Mouse (Mus musculus) embryonic facial prominence, embryonic 15.5 days (tissue): ENCODE data around the gene Mief1. TPM values are rescaled to one million over a fixed set of nuclear protein-coding genes. Genes with fewer than 3 reads are reported as not detected.

Experiments
- polyA plus RNA-seq: library from polyadenylated mRNA; unstranded; fragments of >200 nt; fragmentation: Nextera tagmentation; extraction: Ambion mirVana; gene quantifications from 2 replicates; pipeline ENCODE4 v1.2.1, GENCODE M21; 2015

Gene Mief1
- polyA plus RNA-seq, 1 experiment from 2014 or later, result 27.8 TPM

Other genes starting within 250 kb of the Mief1 start
- gene Pdgfb, start 219.0 kb upstream of the Mief1 start, polyA plus RNA-seq, result 5.2 and 5.7 TPM in 2 replicates
- 13.5 and 13.7 TPM in 2 replicates for gene Syngr1, start 142.7 kb upstream of the Mief1 start, polyA plus RNA-seq
- 1,004 and 1,072 TPM in 2 replicates for gene Rpl3, start 142.2 kb upstream of the Mief1 start, polyA plus RNA-seq
- 38.2 and 38.7 TPM in 2 replicates for gene Tab1, start 100.9 kb upstream of the Mief1 start, polyA plus RNA-seq
- 4.6 and 5.5 TPM in 2 replicates for gene Mgat3, start 60.3 kb upstream of the Mief1 start, polyA plus RNA-seq
- not detected in 2 replicates for gene AC140267.1, start 1.8 kb downstream of the Mief1 start, polyA plus RNA-seq
- 141 and 145 TPM in 2 replicates for gene Atf4, start 21.2 kb downstream of the Mief1 start, polyA plus RNA-seq
- 53.5 and 54.6 TPM in 2 replicates for gene Rps19bp1, start 30.3 kb downstream of the Mief1 start, polyA plus RNA-seq
- 0.03 and 0.05 TPM in 2 replicates for gene Cacna1i, start 53.2 kb downstream of the Mief1 start, polyA plus RNA-seq